Mouse (Mus musculus): ENCODE results near the gene Tnfsf4.
A peak's percentile ranks its signal among the peaks of the same experiment; 100 is the strongest.

Tnfsf4 gene

GRCm38 (mm10) chr1:161452250-161452649 is 57.0 kb downstream of the Tnfsf4 start:
- peak; percentile 26 for DNase-seq (ENCODE audit: low read depth, low spot score)

DNA sequence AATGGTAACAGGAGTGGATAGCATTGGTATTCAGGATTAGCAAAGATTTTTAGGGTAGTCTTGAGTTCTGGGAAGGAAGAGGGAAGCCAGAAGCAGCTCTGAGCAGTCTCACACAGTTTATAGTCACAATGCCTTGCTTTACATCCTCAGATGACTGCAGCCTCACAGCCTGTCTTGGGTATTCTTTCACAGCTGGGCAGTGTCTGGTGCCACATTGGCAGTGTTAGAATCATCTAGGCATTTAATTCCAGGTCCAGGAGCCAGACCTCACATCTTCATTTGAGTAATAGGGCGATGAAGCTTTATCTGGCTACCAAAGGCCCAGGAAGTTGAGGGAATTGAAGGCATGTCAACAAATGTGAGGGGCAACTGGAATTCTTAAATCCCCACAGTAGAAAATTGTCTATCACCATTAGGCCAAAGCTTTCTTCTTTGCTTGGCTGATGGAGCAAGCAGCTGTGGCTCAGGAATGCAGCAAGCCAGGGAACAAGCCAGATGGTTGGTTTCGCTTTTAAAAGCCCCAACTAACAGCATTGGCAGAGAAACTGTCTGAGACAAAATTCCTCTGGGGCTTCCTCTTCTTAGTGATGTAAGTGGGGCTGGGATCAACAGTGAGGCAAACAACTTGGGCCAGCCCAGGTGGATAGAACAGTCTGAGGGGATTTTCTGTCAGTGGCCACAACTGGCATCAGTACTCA is 68.3 kb downstream of the Tnfsf4 start:
- peak; percentile 73 for DNase-seq (ENCODE audit: low read depth, low spot score)
